Comparison of ENCODE assay signal across 8 mouse cellular contexts in the genomic region with DNA sequence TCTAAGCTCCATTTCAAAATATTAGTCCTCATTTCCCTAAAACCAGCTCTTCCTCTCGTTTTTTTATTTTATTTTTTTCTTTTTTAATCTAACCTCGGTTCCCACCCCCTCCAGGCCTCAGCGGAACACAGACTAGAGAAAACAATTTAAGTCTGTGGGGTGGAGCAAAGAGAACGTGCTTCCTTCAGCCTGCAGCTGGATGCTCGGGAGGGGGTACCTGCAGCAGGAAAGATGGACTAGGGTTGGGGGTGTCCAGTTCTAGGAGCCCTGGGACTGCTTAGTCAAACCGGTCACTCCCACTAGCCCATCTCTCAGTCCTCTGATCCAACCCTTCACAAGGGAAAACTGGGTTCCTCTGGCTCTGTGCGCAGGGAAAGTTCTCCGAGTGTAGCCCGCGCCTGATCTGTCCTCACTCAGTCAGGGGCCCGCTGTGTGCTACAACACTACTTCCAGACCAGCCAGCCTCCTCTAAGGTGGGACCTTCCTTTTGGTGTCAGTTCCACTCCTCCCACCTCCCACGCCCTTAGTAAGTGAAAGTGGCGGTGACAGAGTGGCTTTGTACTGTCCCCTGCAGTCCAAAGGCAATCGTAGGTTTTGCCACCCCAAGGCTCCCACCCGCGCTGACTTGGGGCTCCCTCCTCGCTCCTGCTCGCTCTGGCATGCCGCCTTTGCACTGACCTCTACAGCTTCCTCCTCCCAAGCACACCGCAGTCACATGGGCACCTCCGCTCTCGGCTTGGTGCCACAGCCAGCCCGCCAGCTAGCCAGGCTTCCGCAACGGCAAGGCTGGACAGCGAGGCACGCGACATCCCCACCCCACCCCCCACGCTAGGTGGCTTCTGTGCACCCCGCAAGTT. TPM values are rescaled to one million over a fixed set of nuclear protein-coding genes. Genes with fewer than 3 reads are reported as not detected.
DNase-seq lines count a peak whose midpoint lies in the region; ATAC-seq and TF ChIP-seq lines count a peak whose summit lies in the region.

No protein-coding gene starts in this region.

- H3K4me1 ChIP-seq in forebrain, embryonic 10.5 days, result peaks cover 44% of the 10 kb centered on the region
- peaks cover 24% of the 10 kb centered on the region for H3K4me1 ChIP-seq in neural tube, embryonic 12.5 days

- H3K4me2 ChIP-seq in neural tube, embryonic 12.5 days (replicated peaks), result peak overlapping the region; percentile 69

- peaks cover 63% of the 10 kb centered on the region for H3K27me3 ChIP-seq in forebrain, embryonic 10.5 days (ENCODE audit: poor library complexity, severe bottlenecking)
- H3K27me3 ChIP-seq in neural tube, embryonic 12.5 days (replicated peaks), result peaks cover 32% of the 10 kb centered on the region

- H3K9ac ChIP-seq in neural tube, embryonic 12.5 days, result peak overlapping the region; percentile 61

- peak overlapping the region; percentile 52 for H3K4me3 ChIP-seq in forebrain, embryonic 10.5 days
- H3K4me3 ChIP-seq in neural tube, embryonic 12.5 days, result peak overlapping the region; percentile 35

- peak overlapping the region; percentile 81 for H3K27ac ChIP-seq in forebrain, embryonic 10.5 days
- H3K27ac ChIP-seq in neural tube, embryonic 12.5 days, result no peak overlapping the region

- peak; percentile 61 for DNase-seq in brain, embryonic 14.5 days (ENCODE audit: low read depth)
- peak; percentile 43 for DNase-seq in forebrain, embryonic 10.5 days (ENCODE audit: extremely low spot score, low spot score)
- DNase-seq in heart, postnatal 10 days, result peak; percentile 76 to 81
- DNase-seq in kidney, postnatal 14 days, result peak; percentile 89
- DNase-seq in lung, adult 18-20 months, result peak; percentile 81 to 87
- DNase-seq in telencephalon, adult 2 months (ENCODE audit: low read depth, low spot score), result peak; percentile 11

- TF ChIP-seq POLR2A in brain, embryonic 14.5 days (IDR thresholded peaks at IDR 0.05; ENCODE audit: borderline replicate concordance, extremely low read depth, insufficient read depth, insufficient read length, poor library complexity, severe bottlenecking), result no peak

- intact Hi-C loops in heart, postnatal 10 days (cut with DNase I), result no loop called here

- TF ChIP-seq CTCF in brain, embryonic 14.5 days (IDR thresholded peaks at IDR 0.05; ENCODE audit: borderline replicate concordance, extremely low read depth, insufficient read depth, insufficient read length), result no peak

- peaks cover 36% of the 10 kb centered on the region for H3K36me3 ChIP-seq in forebrain, embryonic 10.5 days (replicated peaks)
- peaks cover 3% of the 10 kb centered on the region; the same call in 1 of the 2 replicates for H3K36me3 ChIP-seq in neural tube, embryonic 12.5 days

- H3K9me3 ChIP-seq in forebrain, embryonic 10.5 days, result no peaks in the 10 kb centered on the region
- no peaks in the 10 kb centered on the region for H3K9me3 ChIP-seq in neural tube, embryonic 12.5 days

- 4% methylated on average over 30 of the region's 30 CpGs for WGBS in forebrain, embryonic 10.5 days
- WGBS in neural tube, embryonic 12.5 days, result 11% methylated on average over 30 of the region's 30 CpGs

- peak; percentile 33 for ATAC-seq in CD4-positive, CD25-positive, alpha-beta regulatory T cell, adult 4 months
- 0 out of 2 replicates have a peak, but pooled peaks have one; percentile 18 for ATAC-seq in neural tube, embryonic 12.5 days (ENCODE audit: low FRiP score, low read depth)

RNA-seq across cellular contexts. Expression of gene Kdm2b, which starts 38.3 kb away (rescaled TPM):
- polyA plus RNA-seq in CD4-positive, CD25-positive, alpha-beta regulatory T cell, adult 4 months (2017; shearing (Covaris generic)), result 10 to 100 TPM; 33.1 to 51.1 TPM
- 81.7 and 102 TPM in 2 replicates for polyA plus RNA-seq in brain, embryonic 14.5 days (2012; rRNA removed)
- 83.3 and 83.4 TPM in 2 replicates for polyA plus RNA-seq in forebrain, embryonic 10.5 days (2016; fragmentation: Nextera tagmentation; extraction: Ambion mirVana)
- total RNA-seq in heart, postnatal 10 days (2021), result 10 to 100 TPM; 23.1 to 23.3 TPM
- polyA plus RNA-seq in neural tube, embryonic 12.5 days (2016; fragmentation: Nextera tagmentation; extraction: Ambion mirVana), result 105 and 106 TPM in 2 replicates

Comparison
In these comparisons a context has a peak if more than half of its experiments do, and no peak if none do; other contexts are left out.
1. DNase-seq: peak in every context shown above with its lines; median percentile 89 in kidney, postnatal 14 days; 84 in lung, adult 18-20 months; 78 in heart, postnatal 10 days; 61 in brain, embryonic 14.5 days; 43 in forebrain, embryonic 10.5 days; 11 in telencephalon, adult 2 months.